Mouse (Mus musculus) heart, postnatal 0 days (tissue): ENCODE measurements at regions not wholly inside any gene's neighbourhood (a gene's known extent, or its start where the extent isn't known, plus 50 kb on each side); places are given as distances from the start of the nearest gene placed in this dataset.

Experiments
- ATAC-seq: fragments of 200-750 bp; cut with Nextera tagmentation; 2 replicates; pipeline ENCODE4 v1.8.0; 2017; ENCODE audit warnings: low read depth, moderate number of reproducible peaks, moderate library complexity; ENCODE audit not compliant: insufficient read depth
- DNase-seq: peaks from one replicate; pipeline ENCODE4 v3.0.0-alpha.2; 2016; ENCODE audit warnings: low spot score
- H3K27ac ChIP-seq: fragments of 300-500 bp; sonication (generic); 2 replicates; pipeline ENCODE4 v1.5.1; 2014; ENCODE audit warnings: low read depth, mild to moderate bottlenecking
- H3K27me3 ChIP-seq: fragments of 300-500 bp; sonication (generic); 2 replicates; pipeline ENCODE4 v1.6.1; 2014; ENCODE audit warnings: low read length, mixed read lengths; ENCODE audit not compliant: control insufficient read depth, insufficient read depth
- H3K36me3 ChIP-seq: fragments of 300-500 bp; sonication (generic); replicated peaks from 2 replicates; pipeline ENCODE4 v1.6.1; 2014; ENCODE audit warnings: low read length, mixed read lengths; ENCODE audit not compliant: control insufficient read depth, insufficient read depth
- H3K4me1 ChIP-seq: fragments of 300-500 bp; sonication (generic); 2 replicates; pipeline ENCODE4 v1.6.1; 2014; ENCODE audit warnings: antibody characterized with exemption; ENCODE audit not compliant: control insufficient read depth, insufficient read depth
- H3K4me2 ChIP-seq: fragments of 300-500 bp; sonication (generic); 2 replicates; pipeline ENCODE4 v1.6.1; 2014; ENCODE audit warnings: low read depth, mild to moderate bottlenecking, low read length, moderate library complexity
- H3K4me3 ChIP-seq: fragments of 300-500 bp; sonication (generic); 2 replicates; pipeline ENCODE4 v1.5.1; 2014; ENCODE audit warnings: low read depth, low read length
- H3K9ac ChIP-seq: fragments of 300-500 bp; sonication (generic); replicated peaks from 2 replicates; pipeline ENCODE4 v1.6.1; 2014; ENCODE audit warnings: low read depth, low read length, mixed read lengths
- H3K9me3 ChIP-seq: fragments of 300-500 bp; sonication (generic); replicated peaks from 2 replicates; pipeline ENCODE4 v1.6.1; 2016; ENCODE audit warnings: low read length; ENCODE audit not compliant: control insufficient read depth
- CTCF ChIP-seq: IDR thresholded peaks from 2 replicates; pipeline ENCODE4 v1.5.1; 2016; ENCODE audit warnings: antibody characterized with exemption, control low read depth, low read depth
- EP300 ChIP-seq: IDR thresholded peaks from 2 replicates; pipeline ENCODE4 v1.6.1; 2016; ENCODE audit warnings: antibody characterized with exemption, low read depth
- WGBS: fragments of 180-500 bp; shearing (Covaris S2); extraction: QIAGEN DNeasy Blood & Tissue Kit; methylation state at CpG from one replicate; pipeline ENCODE4 v1.1.7; 2014; 5-methylcytosine and 5-hydroxymethylcytosine counted together

- DNase-seq: no peak
- no peak overlapping the region for H3K4me2 ChIP-seq
- no peak for ATAC-seq
- WGBS: 61% methylated on average over 3 of the region's 3 CpGs
- H3K9ac ChIP-seq: no peak overlapping the region
- no peak overlapping the region for H3K27ac ChIP-seq
- no peaks in the 10 kb centered on the region for H3K4me1 ChIP-seq
- no peaks in the 10 kb centered on the region for H3K36me3 ChIP-seq
- H3K4me3 ChIP-seq: no peak overlapping the region
- H3K27me3 ChIP-seq: no peaks in the 10 kb centered on the region
- TF ChIP-seq CTCF: no peak
- TF ChIP-seq EP300: no peak
- no peaks in the 10 kb centered on the region for H3K9me3 ChIP-seq
Observed at GRCm38 (mm10) chr1:23034271-23034670, 67.8 kb downstream of the 4933415F23Rik start.

- Histone ChIP-seq H3K4me1 (no peaks in the 10 kb centered on the region), H3K27me3 (no peaks in the 10 kb centered on the region), H3K9me3 (no peaks in the 10 kb centered on the region; the same call in 1 of the 2 replicates), H3K27ac (no peak overlapping the region), H3K4me2 (no peak overlapping the region), H3K36me3 (no peaks in the 10 kb centered on the region), H3K9ac (no peak overlapping the region), H3K4me3 (no peak overlapping the region)
- TF ChIP-seq EP300: no peak
- DNase-seq: no peak
- no peak for ATAC-seq
- 79% methylated on average over 3 of the region's 3 CpGs for WGBS
Observed at GRCm38 (mm10) chr1:23023536-23023935, 78.5 kb downstream of the 4933415F23Rik start.

GRCm38 (mm10) chr1:23007784-23008490 lies 94.1 kb downstream of the 4933415F23Rik start:
- ATAC-seq (no peak), DNase-seq (no peak)
- Histone ChIP-seq H3K27me3 (no peaks in the 10 kb centered on the region), H3K4me3 (no peak overlapping the region), H3K27ac (no peak overlapping the region), H3K36me3 (no peaks in the 10 kb centered on the region), H3K4me2 (no peak overlapping the region), H3K9me3 (no peaks in the 10 kb centered on the region), H3K9ac (no peak overlapping the region), H3K4me1 (no peaks in the 10 kb centered on the region)
- WGBS: 67% methylated on average over 5 of the region's 5 CpGs
- no peak for TF ChIP-seq CTCF
- no peak for TF ChIP-seq EP300

- no peak for ATAC-seq
- Histone ChIP-seq H3K36me3 (no peaks in the 10 kb centered on the region), H3K27ac (no peak overlapping the region), H3K9ac (no peak overlapping the region), H3K4me1 (no peaks in the 10 kb centered on the region), H3K4me3 (no peak overlapping the region), H3K9me3 (no peaks in the 10 kb centered on the region), H3K4me2 (no peak overlapping the region), H3K27me3 (no peaks in the 10 kb centered on the region)
- WGBS: 91% methylated on average over 5 of the region's 5 CpGs
- DNase-seq: no peak
- TF ChIP-seq EP300: no peak
- TF ChIP-seq CTCF: no peak
Observed at GRCm38 (mm10) chr1:23004882-23005281, 97.2 kb downstream of the 4933415F23Rik start.

- ATAC-seq (no peak), DNase-seq (no peak)
- no peak overlapping the region for H3K9ac ChIP-seq
- 58% methylated on average over 2 of the region's 2 CpGs for WGBS
- H3K4me3 ChIP-seq: no peak overlapping the region
- no peaks in the 10 kb centered on the region for H3K36me3 ChIP-seq
- no peaks in the 10 kb centered on the region for H3K27me3 ChIP-seq
- no peak for TF ChIP-seq EP300
- TF ChIP-seq CTCF: no peak
- H3K9me3 ChIP-seq: no peaks in the 10 kb centered on the region
- no peaks in the 10 kb centered on the region for H3K4me1 ChIP-seq
- no peak overlapping the region for H3K27ac ChIP-seq
- no peak overlapping the region for H3K4me2 ChIP-seq
Observed at GRCm38 (mm10) chr1:22996665-22997064, 105.4 kb downstream of the 4933415F23Rik start.

GRCm38 (mm10) chr1:22989521-22990221 lies 112.4 kb downstream of the 4933415F23Rik start:
- no peak overlapping the region for H3K27ac ChIP-seq
- no peaks in the 10 kb centered on the region for H3K27me3 ChIP-seq
- no peaks in the 10 kb centered on the region for H3K36me3 ChIP-seq
- no peaks in the 10 kb centered on the region for H3K4me1 ChIP-seq
- no peak for ATAC-seq
- H3K4me2 ChIP-seq: no peak overlapping the region
- no peak overlapping the region for H3K4me3 ChIP-seq
- no peak for TF ChIP-seq EP300
- TF ChIP-seq CTCF: no peak
- no peaks in the 10 kb centered on the region for H3K9me3 ChIP-seq
- no peak overlapping the region for H3K9ac ChIP-seq
- no peak for DNase-seq
- WGBS: 58% methylated on average over 7 of the region's 7 CpGs
